Mouse (Mus musculus) hindbrain, embryonic 14.5 days (tissue): ENCODE data around the gene Cyp27a1. TPM values are rescaled to one million over a fixed set of nuclear protein-coding genes. Genes with fewer than 3 reads are reported as not detected.
A peak's percentile ranks its signal among the peaks of the same experiment; 100 is the strongest.

Experiments
- ATAC-seq: fragments of 200-750 bp; cut with Nextera tagmentation; 2 replicates; pipeline ENCODE4 v1.8.0; 2017; ENCODE audit warnings: moderate number of reproducible peaks, mild to moderate bottlenecking, moderate TSS enrichment, moderate library complexity; ENCODE audit not compliant: low FRiP score
- DNase-seq: peaks from one replicate; pipeline ENCODE4 v3.0.0-alpha.2; 2015; ENCODE audit warnings: low spot score
- H3K27ac ChIP-seq: fragments of 300-500 bp; sonication (generic); 2 replicates; pipeline ENCODE4 v1.5.1; 2014; ENCODE audit warnings: mild to moderate bottlenecking, moderate library complexity
- H3K27me3 ChIP-seq: fragments of 300-500 bp; sonication (generic); 2 replicates; pipeline ENCODE4 v1.6.1; 2014; ENCODE audit warnings: mild to moderate bottlenecking, low read length, mixed read lengths; ENCODE audit not compliant: control insufficient read depth, insufficient read depth
- H3K36me3 ChIP-seq: fragments of 300-500 bp; sonication (generic); replicated peaks from 2 replicates; pipeline ENCODE4 v1.6.1; 2014; ENCODE audit not compliant: control insufficient read depth, insufficient read depth
- H3K4me1 ChIP-seq: fragments of 300-500 bp; sonication (generic); replicated peaks from 2 replicates; pipeline ENCODE4 v1.6.1; 2014; ENCODE audit warnings: antibody characterized with exemption, low read length, mixed read lengths; ENCODE audit not compliant: control insufficient read depth, insufficient read depth
- H3K4me2 ChIP-seq: fragments of 300-500 bp; sonication (generic); replicated peaks from 2 replicates; pipeline ENCODE4 v1.6.1; 2014; ENCODE audit warnings: mild to moderate bottlenecking, moderate library complexity
- H3K4me3 ChIP-seq: fragments of 300-500 bp; sonication (generic); replicated peaks from 2 replicates; pipeline ENCODE4 v1.5.1; 2014; ENCODE audit warnings: mild to moderate bottlenecking, low read length
- H3K9ac ChIP-seq: fragments of 300-500 bp; sonication (generic); 2 replicates; pipeline ENCODE4 v1.6.1; 2014
- H3K9me3 ChIP-seq: fragments of 300-500 bp; sonication (generic); 2 replicates; pipeline ENCODE4 v1.6.1; 2016; ENCODE audit warnings: low read length; ENCODE audit not compliant: control insufficient read depth
- WGBS: fragments of 180-500 bp; shearing (Covaris S2); extraction: QIAGEN DNeasy Blood & Tissue Kit; methylation state at CpG from one replicate; pipeline ENCODE4 v1.1.7; 2014; 5-methylcytosine and 5-hydroxymethylcytosine counted together
- polyA plus RNA-seq: library from polyadenylated mRNA; unstranded; fragments of >200 nt; fragmentation: Nextera tagmentation; extraction: Ambion mirVana; gene quantifications from 2 replicates; pipeline ENCODE4 v1.2.1, GENCODE M21; 2014

The Cyp27a1 gene
- polyA plus RNA-seq, 1 experiment from 2014 or later = 3.2 TPM

DNA sequence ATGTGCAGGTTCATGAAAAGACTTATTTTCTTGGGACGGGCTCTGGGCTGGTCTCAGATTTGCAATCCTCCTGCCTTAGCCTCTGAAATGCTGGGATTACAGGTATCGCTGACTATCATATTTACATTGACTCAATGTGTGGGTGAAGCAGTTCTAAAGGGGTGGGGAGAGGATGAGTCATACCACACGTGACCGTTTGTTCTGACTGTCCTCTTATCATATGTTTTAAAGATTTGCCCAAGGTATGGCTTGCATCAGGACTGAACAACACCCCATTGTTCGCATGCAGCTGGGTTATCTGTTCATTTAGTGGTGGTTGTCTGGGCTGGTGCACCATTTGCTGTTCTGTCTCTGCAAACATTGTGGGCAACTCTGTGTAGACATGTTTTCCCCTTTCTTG is 13.3 kb downstream of the Cyp27a1 start:
- Histone ChIP-seq H3K27me3 (no peaks in the 10 kb centered on the region), H3K27ac (no peak overlapping the region), H3K4me2 (no peak overlapping the region), H3K9ac (no peak overlapping the region), H3K4me1 (no peaks in the 10 kb centered on the region), H3K4me3 (no peak overlapping the region), H3K36me3 (no peaks in the 10 kb centered on the region), H3K9me3 (no peaks in the 10 kb centered on the region)
- DNase-seq (no peak), ATAC-seq (no peak)
- 90% methylated on average over 5 of the region's 5 CpGs for WGBS

DNA sequence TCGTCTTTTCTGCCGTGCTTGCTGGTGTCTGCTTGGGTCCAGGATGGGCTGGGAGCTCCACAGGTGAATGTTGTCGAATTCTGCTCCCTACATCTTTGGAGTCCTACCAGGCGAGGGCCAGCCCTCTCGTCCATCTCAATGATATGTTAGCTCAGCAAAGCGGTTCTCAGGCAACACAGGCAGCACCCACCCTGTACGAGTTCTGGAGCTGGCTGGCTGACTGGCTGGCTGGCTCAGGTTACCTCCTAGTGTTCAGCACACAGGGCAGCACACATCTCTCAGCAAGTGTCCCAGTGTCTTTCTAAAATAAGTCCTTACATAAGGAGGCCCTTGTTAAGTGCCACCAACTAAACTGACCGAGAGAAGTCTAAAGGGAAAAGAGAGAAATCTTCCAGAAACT is 15.1 kb downstream of the Cyp27a1 start:
- Histone ChIP-seq H3K4me1 (no peaks in the 10 kb centered on the region), H3K27me3 (no peaks in the 10 kb centered on the region), H3K9ac (no peak overlapping the region), H3K9me3 (no peaks in the 10 kb centered on the region), H3K4me2 (no peak overlapping the region), H3K4me3 (no peak overlapping the region), H3K36me3 (no peaks in the 10 kb centered on the region), H3K27ac (no peak overlapping the region)
- 84% methylated on average over 8 of the region's 8 CpGs for WGBS
- ATAC-seq = no peak
- no peak for DNase-seq

DNA sequence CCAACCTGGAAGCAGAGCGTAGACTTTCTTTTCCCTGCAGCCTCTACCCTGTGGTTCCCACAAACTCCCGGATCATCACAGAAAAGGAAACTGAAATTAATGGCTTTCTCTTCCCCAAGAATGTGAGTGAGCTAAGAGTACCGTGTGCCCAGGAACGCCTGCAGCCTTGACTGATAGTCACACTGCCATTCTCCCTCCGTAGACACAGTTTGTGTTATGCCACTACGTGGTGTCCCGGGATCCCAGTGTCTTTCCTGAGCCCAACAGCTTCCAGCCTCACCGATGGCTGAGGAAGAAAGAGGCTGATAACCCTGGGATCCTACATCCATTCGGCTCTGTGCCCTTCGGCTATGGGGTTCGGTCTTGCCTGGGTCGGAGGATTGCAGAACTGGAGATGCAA is 23.6 kb downstream of the Cyp27a1 start:
- ATAC-seq = no peak
- Histone ChIP-seq H3K4me1 (no peaks in the 10 kb centered on the region), H3K27ac (no peak overlapping the region), H3K4me2 (no peak overlapping the region), H3K27me3 (no peaks in the 10 kb centered on the region), H3K9ac (no peak overlapping the region), H3K4me3 (no peak overlapping the region), H3K9me3 (no peaks in the 10 kb centered on the region), H3K36me3 (no peaks in the 10 kb centered on the region)
- DNase-seq = no peak
- 91% methylated on average over 12 of the region's 12 CpGs for WGBS

GRCm38 (mm10) chr1:74737500-74737899 is 24.1 kb downstream of the Cyp27a1 start:
- WGBS = 91% methylated on average over 7 of the region's 7 CpGs
- H3K27me3 ChIP-seq = no peaks in the 10 kb centered on the region
- ATAC-seq (no peak), DNase-seq (no peak)
- no peak overlapping the region for H3K9ac ChIP-seq
- no peaks in the 10 kb centered on the region for H3K4me1 ChIP-seq
- no peak overlapping the region for H3K27ac ChIP-seq
- no peak overlapping the region for H3K4me2 ChIP-seq
- no peaks in the 10 kb centered on the region for H3K9me3 ChIP-seq
- no peaks in the 10 kb centered on the region for H3K36me3 ChIP-seq
- no peak overlapping the region for H3K4me3 ChIP-seq

- Histone ChIP-seq H3K27me3 (no peaks in the 10 kb centered on the region), H3K4me1 (no peaks in the 10 kb centered on the region), H3K9ac (no peak overlapping the region), H3K27ac (no peak overlapping the region), H3K36me3 (no peaks in the 10 kb centered on the region), H3K4me2 (no peak overlapping the region), H3K4me3 (no peak overlapping the region), H3K9me3 (no peaks in the 10 kb centered on the region)
- ATAC-seq = no peak
- WGBS = 78% methylated on average over 7 of the region's 7 CpGs
- DNase-seq = no peak
Observed at GRCm38 (mm10) chr1:74740846-74741245, 27.5 kb downstream of the Cyp27a1 start.

DNA sequence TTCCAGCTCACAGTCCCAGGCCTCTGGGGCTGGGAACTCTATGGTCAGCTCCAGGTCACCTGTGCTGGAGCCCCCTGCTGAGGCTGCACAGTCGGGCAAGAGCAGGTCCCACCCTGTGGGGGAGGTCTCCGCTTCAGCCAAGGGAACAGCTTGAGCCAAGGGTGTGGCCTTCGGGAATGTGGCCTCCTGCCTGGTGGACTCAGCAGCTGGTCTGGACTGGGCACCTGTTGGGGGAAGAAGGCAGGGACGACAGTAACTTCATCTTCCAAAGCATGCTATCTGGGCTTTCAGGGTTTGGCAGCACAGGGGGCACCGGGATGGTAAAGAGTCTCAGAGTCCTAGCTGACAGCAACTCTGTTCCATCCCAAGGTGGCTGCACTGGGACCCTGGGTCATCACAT is 34.0 kb downstream of the Cyp27a1 start:
- ATAC-seq (no peak), DNase-seq (no peak)
- no peak overlapping the region for H3K4me3 ChIP-seq
- H3K9me3 ChIP-seq = no peaks in the 10 kb centered on the region
- no peak overlapping the region for H3K9ac ChIP-seq
- H3K27ac ChIP-seq = no peak overlapping the region
- H3K4me1 ChIP-seq = no peaks in the 10 kb centered on the region
- 73% methylated on average over 5 of the region's 5 CpGs for WGBS
- 0 out of 2 replicates have a peak, but pooled peaks cover 6% of the 10 kb centered on the region for H3K27me3 ChIP-seq
- no peaks in the 10 kb centered on the region for H3K36me3 ChIP-seq
- no peak overlapping the region for H3K4me2 ChIP-seq

DNA sequence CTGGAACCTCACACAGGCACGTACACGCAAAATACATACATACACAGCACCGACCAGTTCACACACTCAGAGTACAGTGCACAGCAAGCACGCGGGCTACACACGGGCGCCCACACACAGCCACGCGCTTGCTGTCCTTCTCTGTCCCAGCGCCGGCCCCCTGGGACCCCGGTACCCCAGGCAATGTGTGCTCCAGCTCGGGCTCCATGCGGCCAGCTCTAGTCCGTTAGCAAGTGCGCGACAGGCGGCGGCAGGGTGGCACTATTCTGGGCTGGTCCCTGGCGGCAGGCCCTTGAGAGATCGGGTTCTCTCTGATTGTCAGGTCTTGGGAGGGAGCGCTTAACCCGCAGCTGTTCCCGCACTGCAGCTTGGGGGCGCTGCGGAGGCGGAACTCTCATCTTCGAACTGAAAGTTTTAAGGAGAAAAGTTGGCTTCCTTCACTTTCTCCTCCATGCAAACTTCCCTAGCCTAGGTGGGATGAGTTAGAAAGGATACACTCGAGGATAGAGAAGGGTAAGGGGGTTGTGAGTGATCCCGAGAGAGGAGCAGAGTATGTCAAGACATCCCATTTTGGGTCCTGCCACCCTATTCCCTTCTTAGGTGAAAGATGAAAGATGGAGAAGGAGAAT is 35.4 kb downstream of the Cyp27a1 start, which contains the start of gene Prkag3:
Gene Prkag3 (minus strand): TSS at position 579 of the 629 bp plus-strand sequence.
- DNase-seq (no peak), ATAC-seq (no peak)
- no peaks in the 10 kb centered on the region for H3K9me3 ChIP-seq
- no peak within 1 kb of the TSS for H3K9ac ChIP-seq
- H3K27ac ChIP-seq = no peak within 1 kb of the TSS
- H3K4me1 ChIP-seq = no peaks in the 10 kb centered on the region
- H3K4me3 ChIP-seq = no peak within 1 kb of the TSS
- WGBS = 9% methylated on average over 30 of the region's 30 CpGs
- H3K27me3 ChIP-seq = 0 out of 2 replicates have a peak, but pooled peaks cover 6% of the 10 kb centered on the region
- peak within 1 kb of the TSS; percentile 28 for H3K4me2 ChIP-seq
- H3K36me3 ChIP-seq = no peaks in the 10 kb centered on the region

DNA sequence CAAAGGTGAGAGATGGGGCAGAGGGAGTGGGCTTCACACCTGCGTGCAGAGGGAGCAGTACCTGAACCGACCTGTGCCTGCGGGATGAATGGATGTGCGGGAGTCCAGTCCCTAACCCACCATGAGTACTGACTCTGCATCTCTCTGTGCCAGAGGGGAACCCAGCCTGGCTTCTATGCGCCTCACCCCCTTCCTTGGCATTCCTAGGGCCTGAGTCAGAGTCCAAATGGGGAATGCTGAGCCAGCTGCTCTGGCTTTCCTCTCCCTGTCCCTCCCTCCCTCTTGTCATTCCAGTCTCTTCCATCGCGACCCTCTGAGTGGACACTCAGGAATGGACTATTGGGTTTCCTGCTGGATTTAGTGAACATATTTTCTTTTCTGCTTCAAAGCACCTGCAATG is 35.9 kb downstream of the Cyp27a1 start:
- Histone ChIP-seq H3K27me3 (0 out of 2 replicates have a peak, but pooled peaks cover 6% of the 10 kb centered on the region), H3K4me2 (no peak overlapping the region), H3K27ac (no peak overlapping the region), H3K36me3 (no peaks in the 10 kb centered on the region), H3K9ac (no peak overlapping the region), H3K4me3 (no peak overlapping the region), H3K4me1 (no peaks in the 10 kb centered on the region), H3K9me3 (no peaks in the 10 kb centered on the region)
- 74% methylated on average over 7 of the region's 7 CpGs for WGBS
- ATAC-seq (no peak), DNase-seq (no peak)

DNA sequence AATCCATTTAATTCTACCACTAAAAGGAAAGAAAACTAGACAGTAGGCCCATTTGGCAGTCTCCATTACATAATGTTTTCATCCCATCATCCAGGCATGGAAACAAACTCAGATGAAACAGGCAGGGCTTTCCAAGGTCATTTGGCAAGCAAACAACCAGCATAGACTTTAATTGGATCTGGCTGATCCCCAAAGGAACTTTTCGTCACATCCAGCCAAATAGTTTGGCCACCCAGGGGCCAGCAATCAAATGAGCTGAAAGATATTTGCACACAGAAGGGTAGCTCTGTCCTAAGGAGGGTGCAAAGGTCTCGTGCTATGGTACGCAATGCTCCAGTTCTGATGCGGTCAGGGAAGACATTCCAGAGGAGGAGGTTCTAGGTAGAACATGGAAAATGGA is 37.3 kb downstream of the Cyp27a1 start:
- 82% methylated on average over 4 of the region's 4 CpGs for WGBS
- H3K27me3 ChIP-seq = 0 out of 2 replicates have a peak, but pooled peaks cover 6% of the 10 kb centered on the region

GRCm38 (mm10) chr1:74752150-74752549 is 38.8 kb downstream of the Cyp27a1 start:
- Histone ChIP-seq H3K27me3 (0 out of 2 replicates have a peak, but pooled peaks cover 6% of the 10 kb centered on the region), H3K4me3 (no peak overlapping the region), H3K4me1 (no peaks in the 10 kb centered on the region), H3K4me2 (no peak overlapping the region), H3K27ac (no peak overlapping the region), H3K9ac (no peak overlapping the region), H3K9me3 (no peaks in the 10 kb centered on the region), H3K36me3 (no peaks in the 10 kb centered on the region)
- DNase-seq (no peak), ATAC-seq (no peak)
- WGBS = 86% methylated on average over 8 of the region's 8 CpGs

More for the DNA sequence above, 37.3 kb downstream of the Cyp27a1 start:
- ATAC-seq (no peak), DNase-seq (no peak)
- no peaks in the 10 kb centered on the region for H3K4me1 ChIP-seq
- H3K36me3 ChIP-seq = no peaks in the 10 kb centered on the region
- H3K9ac ChIP-seq = no peak overlapping the region
- no peak overlapping the region for H3K27ac ChIP-seq
- H3K4me3 ChIP-seq = no peak overlapping the region
- no peak overlapping the region for H3K4me2 ChIP-seq
- no peaks in the 10 kb centered on the region for H3K9me3 ChIP-seq
